Mouse (Mus musculus): ENCODE measurements around the gene Zfp810.

Gene Zfp810

GRCm38 (mm10) chr9:22259184-22260091 is 48.0 kb downstream of the Zfp810 start, which contains the start of gene Zfp599:
Zfp599 (minus strand) TSS chr9:22259895.
- DNase-seq (ENCODE audit: low spot score in 2 of 2), result peak; percentile 35 to 50

DNA sequence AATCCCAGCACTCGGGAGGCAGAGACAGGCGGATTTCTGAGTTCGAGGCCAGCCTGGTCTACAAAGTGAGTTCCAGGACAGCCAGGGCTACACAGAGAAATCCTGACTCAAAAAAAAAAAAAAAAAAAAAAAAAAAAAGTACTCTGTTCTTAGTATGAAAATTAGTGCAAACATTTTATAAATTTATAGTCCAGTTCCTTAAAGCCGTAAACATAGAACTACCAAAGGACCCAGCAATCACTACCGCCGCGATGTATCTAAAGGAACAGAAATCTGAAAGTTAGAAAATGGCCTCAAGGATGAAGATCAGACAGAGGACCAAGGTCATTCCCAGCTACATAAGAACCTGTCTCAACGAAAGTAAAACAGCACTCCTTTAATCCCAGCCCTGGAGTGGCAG is 48.7 kb downstream of the Zfp810 start:
- no peak for DNase-seq (ENCODE audit: low spot score in 2 of 2)

GRCm38 (mm10) chr9:22256579-22256978 is 50.9 kb downstream of the Zfp810 start:
- no peak for DNase-seq (ENCODE audit: low spot score in 2 of 2)

DNA sequence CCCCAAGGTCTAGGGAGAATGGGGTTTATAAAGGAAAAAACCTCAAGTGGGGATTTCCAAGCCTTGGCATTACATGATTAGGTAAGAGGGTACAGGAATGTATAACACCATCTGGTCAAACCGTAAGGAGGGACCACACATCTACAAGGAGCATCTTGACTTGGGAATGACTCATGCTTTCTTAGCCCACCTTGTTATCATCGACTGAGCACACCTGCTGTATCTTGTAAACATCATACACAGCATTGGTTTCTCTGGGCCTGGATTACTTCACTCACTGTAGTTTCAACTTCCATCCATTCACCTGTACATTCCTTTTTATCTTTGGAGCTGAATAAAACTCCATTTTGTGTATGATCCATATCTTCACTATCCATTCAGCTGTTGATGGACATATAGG is 63.2 kb downstream of the Zfp810 start:
- no peak for DNase-seq (ENCODE audit: low spot score in 2 of 2)

DNA sequence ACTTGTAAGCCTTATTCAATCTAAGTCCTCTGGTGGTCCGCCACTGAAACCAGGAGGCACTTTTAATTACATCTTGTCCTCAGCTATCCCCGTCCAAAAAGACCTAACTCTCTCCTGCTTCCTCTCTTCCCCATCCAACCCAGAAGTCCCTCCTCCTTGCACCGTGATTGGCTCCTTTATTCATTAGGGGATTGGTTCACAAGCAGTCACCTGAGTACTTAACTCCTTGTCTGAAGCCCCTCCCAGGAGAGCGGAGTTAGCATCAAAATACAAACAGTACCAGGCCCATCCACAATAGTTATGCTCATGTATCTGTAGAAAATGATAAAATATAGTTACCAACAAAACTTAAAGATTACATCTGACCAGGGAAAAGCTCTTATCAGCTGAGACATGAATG is 67.4 kb downstream of the Zfp810 start:
- DNase-seq (ENCODE audit: low spot score in 2 of 2), result no peak

- no peak for DNase-seq (ENCODE audit: low spot score in 2 of 2)
Observed at GRCm38 (mm10) chr9:22230556-22230955, 76.9 kb downstream of the Zfp810 start.

DNA sequence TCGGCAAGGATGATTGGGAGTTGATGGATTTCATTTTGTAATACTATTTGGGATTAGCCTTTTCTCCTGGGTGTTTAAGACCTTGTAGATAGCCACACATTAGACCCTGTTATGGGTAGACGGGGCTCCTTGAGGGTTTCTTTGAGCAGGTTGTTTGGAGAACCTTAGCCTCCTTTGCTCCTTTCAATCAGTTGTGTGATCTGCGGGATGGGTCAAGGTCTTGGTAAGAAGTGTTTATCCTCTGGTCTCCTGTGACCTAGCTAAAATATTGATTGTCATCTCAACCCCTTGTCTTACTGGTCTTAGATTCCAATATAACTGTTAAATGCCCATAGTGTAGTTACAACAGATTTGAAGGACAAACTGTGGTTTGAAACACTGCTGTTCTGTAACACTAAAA is 77.4 kb downstream of the Zfp810 start:
- DNase-seq (ENCODE audit: low spot score in 2 of 2), result no peak

DNA sequence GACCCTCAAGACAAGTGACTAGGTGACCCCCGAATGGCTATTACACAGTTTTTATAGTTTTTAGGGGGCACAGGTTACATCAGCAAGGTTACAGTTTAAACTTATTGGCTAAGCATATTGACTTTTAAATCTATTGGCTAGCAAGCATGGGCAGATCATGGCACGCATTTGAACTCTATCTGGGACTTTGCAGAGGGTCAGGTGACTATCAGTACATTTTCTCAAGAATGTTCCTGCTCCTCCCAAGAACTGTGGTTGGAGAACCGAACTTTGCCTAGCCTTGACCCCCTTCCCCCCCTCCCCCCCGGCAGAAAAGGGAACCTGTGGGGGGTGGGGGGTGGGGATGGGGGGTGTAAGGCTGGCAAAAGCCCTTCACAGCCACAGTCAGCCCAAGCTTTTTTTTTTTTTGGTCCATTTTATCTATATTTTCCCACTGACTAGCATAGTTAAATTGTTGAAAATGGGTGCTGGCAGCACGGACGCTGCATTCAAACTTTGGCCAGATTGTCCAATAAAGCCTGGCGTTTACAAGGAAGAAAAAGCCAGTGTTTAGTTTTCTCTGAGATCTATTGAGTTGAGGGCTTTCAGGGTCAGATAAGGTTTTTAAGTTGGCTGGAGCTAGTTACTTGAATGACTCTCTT is 77.9 kb downstream of the Zfp810 start:
- DNase-seq (ENCODE audit: low spot score in 2 of 2), result no peak

GRCm38 (mm10) chr9:22226846-22227245 is 80.6 kb downstream of the Zfp810 start:
- DNase-seq (ENCODE audit: low spot score in 2 of 2), result peak; percentile 76 to 79

All from heart, adult 9 months (tissue).